Mouse (Mus musculus) cerebellum, postnatal 36 days (tissue): ENCODE results near the gene Scmh1.

ENCODE experiments used
- DNase-seq, 2 experiments: peaks; one replicate each; pipeline ENCODE4 v3.0.0; 2021 to 2022; ENCODE audit warnings: mixed read lengths in 2 of 2

The Scmh1 gene

GRCm38 (mm10) chr4:120569025-120569424 is 163.9 kb downstream of the Scmh1 start:
- DNase-seq = no peak

GRCm38 (mm10) chr4:120569486-120570437 is 164.7 kb downstream of the Scmh1 start, which contains the start of gene Ctps:
TSS of gene Ctps (minus strand) at chr4:120570276.
- DNase-seq = peak; percentile 93 to 94

- no peak for DNase-seq
These were observed 165.5 kb downstream of the Scmh1 start for GRCm38 (mm10) chr4:120570438-120571069.

GRCm38 (mm10) chr4:120571070-120571464 is 166.0 kb downstream of the Scmh1 start:
- DNase-seq = no peak

GRCm38 (mm10) chr4:120571691-120572090 is 166.6 kb downstream of the Scmh1 start:
- no peak for DNase-seq
